Mouse (Mus musculus): ENCODE results near the gene Spdye4b.

Spdye4b gene

GRCm38 (mm10) chr5:143220996-143221395 is 40.2 kb downstream of the Spdye4b start:
- DNase-seq (ENCODE audit: low spot score) = no peak

GRCm38 (mm10) chr5:143222287-143222686 is 41.5 kb downstream of the Spdye4b start:
- no peak for DNase-seq (ENCODE audit: low spot score)

GRCm38 (mm10) chr5:143226790-143227189 is 46.0 kb downstream of the Spdye4b start, which contains the start of gene Spdye4a:
Gene Spdye4a, minus strand, starts transcription at chr5:143226890.
- DNase-seq (ENCODE audit: low spot score) = no peak

GRCm38 (mm10) chr5:143235028-143235693 is 54.3 kb downstream of the Spdye4b start, which contains the start of gene Zfp12:
Gene Zfp12, plus strand, starts transcription at chr5:143235163.
- peak; percentile 71 for DNase-seq (ENCODE audit: low spot score)

- no peak for DNase-seq (ENCODE audit: low spot score)
Observed at GRCm38 (mm10) chr5:143236036-143236435, 55.2 kb downstream of the Spdye4b start.

- DNase-seq (ENCODE audit: low spot score) = no peak
Observed at GRCm38 (mm10) chr5:143244926-143245325, 64.1 kb downstream of the Spdye4b start.

GRCm38 (mm10) chr5:143252039-143252438 is 71.2 kb downstream of the Spdye4b start:
- no peak for DNase-seq (ENCODE audit: low spot score)

- no peak for DNase-seq (ENCODE audit: low spot score)
Observed at GRCm38 (mm10) chr5:143252791-143253185, 72.0 kb downstream of the Spdye4b start.

GRCm38 (mm10) chr5:143253186-143253880 is 72.5 kb downstream of the Spdye4b start:
- no peak for DNase-seq (ENCODE audit: low spot score)

- DNase-seq (ENCODE audit: low spot score) = no peak
Observed at GRCm38 (mm10) chr5:143253881-143254486, 73.2 kb downstream of the Spdye4b start.

Data from c-Kit-positive CD71-positive TER-119-positive erythroid progenitor cells, embryonic 14.5 days (primary cell).